Mouse (Mus musculus) WW6 (cell line): ENCODE results near the gene Stn1.
A peak's percentile ranks its signal among the peaks of the same experiment; 100 is the strongest.
"Not testable (repeated sequence)": the region's sequence is repeated elsewhere in the genome, so short reads cannot be mapped to it uniquely, and the experiment has no call there.

Source experiments
- DNase-seq: peaks from one replicate; pipeline ENCODE4 v3.0.0-alpha.2; 2013; ENCODE audit warnings: low read depth, low spot score

Gene Stn1

DNA sequence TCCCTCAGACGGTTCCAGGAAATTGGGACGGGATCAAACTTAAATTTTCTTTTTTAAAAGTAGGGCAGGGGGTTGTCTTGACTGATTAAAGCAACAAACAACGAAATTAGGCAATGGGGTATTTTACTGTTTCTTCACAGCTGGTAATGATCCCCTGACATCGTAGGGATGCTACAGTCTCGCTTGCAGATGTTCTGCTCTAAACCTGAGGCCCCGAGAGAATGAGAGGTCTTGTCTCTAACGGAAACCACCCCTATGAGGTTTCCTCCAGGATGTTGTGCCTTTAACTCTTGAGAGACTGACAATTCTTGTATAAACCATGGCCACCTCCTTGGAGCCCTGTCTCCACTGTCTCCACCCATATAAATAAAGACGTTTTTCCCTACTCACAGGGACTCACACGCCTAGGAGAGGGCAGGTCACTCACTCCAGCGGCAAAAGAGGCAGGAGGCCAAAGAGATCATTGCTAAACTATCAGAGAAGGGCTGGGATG, at the start of gene Stn1:
Stn1 (minus strand) TSS at position 208 of the 493 bp plus-strand sequence.
- DNase-seq, result no peak

DNA sequence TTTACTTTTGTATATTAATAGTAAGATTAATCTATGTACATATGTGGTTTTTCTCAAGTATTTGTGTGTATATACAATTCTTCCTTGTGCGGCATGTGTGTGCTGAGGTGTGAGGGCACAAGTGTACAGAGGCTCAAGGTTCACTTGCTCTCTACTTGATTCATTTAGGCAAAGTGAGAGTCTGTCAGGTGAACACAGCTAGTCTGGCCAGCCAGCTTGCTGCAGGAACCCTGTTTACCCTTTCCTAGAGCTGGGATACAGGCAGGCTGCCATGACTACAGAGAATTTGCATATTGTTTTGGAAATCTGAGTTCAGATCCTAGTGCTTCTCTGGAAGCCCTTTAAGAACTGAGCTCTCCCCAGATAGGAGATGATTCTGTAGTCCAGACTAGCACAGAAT, 49.7 kb upstream of the Stn1 start:
- no peak for DNase-seq

DNA sequence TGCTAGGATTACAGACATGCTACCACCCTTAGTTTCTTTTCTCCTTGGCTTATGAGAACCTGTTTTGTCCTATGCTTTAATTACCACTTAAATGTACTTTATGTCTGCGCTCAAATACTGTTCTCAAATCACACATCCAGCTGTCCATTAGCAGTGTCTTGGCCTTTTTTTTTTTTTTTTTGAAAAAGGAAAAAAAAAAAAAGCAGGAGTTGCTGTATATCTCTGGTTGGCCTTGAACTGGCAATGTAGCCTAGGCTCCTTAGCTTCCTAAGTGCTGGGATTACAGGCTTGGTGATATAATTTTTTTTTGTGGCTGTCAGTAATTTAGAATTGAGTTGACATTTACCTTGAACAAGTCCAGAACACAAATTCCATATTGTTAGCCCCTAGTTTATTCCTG, 48.5 kb upstream of the Stn1 start:
- no peak for DNase-seq

DNA sequence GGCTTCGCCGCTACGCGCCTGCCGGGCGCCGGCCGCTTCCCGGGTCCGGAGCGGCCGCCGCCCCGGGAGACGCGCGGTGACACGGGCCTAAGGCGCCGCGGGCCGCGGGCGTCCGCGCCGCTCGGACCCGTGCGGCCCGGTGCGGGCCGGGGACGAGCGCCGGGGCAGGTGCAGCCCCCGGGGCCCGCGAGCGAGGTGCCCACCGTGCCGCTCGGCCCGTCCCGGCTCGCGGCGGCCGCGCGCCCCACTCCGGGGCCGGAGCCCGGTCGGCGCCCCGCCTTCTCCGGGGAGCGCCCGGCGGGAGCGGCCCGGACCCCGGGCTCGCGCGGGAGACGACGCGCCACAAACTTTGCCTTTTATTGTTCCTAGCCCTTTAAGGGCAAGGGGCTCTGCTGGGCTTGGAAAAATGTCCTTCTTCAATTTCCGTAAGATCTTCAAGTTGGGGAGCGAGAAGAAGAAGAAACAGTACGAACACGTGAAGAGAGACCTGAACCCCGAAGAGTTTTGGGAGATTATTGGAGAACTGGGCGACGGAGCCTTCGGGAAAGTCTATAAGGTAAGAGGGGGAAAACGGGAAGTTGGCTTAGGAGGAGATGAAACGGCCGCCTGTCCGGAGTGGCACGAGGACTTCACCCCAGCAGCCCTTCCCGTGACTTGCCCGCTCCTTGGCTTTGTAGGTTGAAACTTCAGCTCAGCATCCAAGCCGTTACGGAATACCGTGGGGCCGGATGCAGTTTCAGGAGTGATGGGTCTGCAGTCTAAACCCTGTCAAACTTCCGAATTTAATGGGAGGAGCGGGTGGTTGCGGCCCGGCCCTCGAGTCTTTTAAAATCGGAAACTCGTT, 42.7 kb upstream of the Stn1 start:
- no peak for DNase-seq

DNA sequence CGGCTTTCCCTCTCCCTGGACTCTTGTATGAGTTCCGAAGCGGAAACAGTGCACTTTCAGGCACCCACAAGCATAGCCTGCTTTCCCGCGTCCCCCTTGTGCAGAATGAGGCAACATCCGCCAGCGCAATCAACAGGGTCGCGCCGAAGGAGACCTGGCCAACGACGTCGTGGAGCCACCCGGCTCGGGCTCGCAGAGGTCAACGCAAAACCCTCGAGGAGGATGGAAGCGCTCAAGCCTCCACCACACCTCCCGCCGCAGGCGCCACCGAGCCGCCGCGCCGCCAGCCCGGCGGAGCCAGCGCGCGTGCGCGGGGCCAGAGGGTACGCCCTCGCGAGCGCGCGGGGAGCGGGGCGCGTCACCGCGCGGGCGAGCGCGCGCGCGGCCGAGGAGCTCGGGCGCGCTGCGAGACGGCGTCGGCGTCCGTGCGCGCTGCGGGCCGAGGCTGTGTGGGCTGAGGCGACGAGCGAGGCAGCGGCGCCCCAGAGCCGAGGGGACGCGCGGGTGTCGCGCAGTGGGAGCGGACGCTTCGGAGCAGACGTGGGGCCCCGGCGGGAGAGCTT, 42.0 kb upstream of the Stn1 start, which contains the start of gene Slk:
Slk (plus strand) TSS at position 454 of the 563 bp plus-strand sequence.
- peak; percentile 56 for DNase-seq

DNA sequence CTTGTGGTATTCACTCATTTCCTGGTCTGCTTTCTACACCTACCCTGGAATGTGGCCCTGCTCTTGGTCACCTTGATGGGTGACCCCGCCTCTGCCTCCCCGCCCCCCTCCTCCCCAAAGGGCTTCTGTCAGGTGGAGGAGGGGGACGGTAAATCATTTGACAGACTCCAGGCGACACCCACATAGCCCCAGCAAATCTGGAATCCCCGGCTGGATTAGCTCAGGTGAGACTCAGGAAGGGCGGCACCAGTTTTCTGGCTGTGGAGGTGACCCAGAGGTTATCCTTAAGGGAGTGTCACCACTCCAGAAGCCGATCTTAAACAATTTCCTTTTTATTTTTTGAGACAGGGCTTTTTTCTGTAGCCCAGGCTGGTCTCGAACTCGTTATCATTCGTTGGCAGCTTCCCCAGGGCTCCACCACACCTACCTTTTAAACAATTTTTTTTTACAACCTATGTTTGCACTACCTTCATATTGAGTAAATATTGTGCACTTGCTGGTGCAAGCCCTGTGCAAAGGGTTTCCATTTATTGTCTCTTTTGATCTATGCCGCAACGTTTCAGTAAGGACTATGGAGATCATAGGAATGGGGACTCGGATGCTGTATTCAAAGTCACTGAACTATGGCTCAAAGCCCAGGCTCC, 41.4 kb upstream of the Stn1 start:
- DNase-seq, result no peak

DNA sequence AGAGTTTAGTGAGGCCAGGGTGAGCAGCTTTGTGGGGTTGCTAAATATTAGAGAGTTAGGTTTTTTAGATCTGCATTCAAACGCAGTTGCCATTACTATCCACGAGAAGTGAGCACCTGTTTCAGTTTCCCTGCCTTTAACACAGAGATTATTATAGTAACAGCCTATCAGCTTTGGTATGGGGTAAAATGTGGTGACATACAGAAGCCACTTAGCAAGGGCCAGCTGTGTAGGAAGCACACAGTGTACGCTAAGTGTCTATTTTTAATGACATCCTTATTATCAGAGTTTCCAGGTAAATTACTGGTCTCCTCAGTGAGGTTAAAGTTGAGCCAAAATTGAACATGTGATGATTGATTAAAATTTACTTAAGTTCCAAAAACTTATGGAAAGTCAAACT, 36.4 kb upstream of the Stn1 start:
- DNase-seq, result no peak

DNA sequence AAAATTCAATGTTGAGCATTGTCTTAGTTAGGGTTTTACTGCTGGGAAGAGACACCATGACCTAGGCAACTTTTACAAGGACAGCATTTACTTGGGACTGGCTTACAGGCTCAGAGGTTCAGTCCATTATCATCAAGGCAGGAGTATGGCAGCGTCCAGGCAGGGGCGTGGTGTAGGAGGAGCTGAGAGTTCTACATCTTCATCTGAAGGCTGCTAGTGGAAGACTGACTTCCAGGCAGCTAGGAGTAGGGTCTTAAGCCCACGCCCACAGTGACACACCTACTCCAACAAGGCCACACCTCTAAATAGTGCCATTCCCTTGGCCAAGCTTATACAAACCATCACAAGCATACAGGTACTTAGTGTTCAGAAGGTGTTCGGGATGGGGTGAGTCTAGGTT, 34.7 kb upstream of the Stn1 start:
- DNase-seq, result not testable (repeated sequence)

DNA sequence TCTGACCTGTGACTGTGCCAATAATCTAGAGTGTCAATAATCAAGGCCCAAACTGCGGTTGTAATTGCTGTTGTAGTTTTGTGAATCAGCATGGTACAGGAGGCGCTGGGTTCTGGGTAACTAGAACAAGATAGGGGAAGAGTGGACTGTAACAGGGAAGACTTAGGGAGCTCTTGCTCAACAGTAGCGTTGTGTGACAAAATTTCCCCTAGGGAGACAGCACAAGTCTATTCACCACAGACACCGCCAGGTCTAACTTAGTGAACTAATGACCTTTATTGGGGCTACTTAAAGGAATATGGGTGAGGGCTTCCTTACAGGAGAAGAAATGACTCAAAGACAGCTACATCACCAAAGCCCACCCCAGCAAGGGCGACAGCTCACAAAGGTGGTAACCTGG, 32.7 kb upstream of the Stn1 start:
- no peak for DNase-seq

DNA sequence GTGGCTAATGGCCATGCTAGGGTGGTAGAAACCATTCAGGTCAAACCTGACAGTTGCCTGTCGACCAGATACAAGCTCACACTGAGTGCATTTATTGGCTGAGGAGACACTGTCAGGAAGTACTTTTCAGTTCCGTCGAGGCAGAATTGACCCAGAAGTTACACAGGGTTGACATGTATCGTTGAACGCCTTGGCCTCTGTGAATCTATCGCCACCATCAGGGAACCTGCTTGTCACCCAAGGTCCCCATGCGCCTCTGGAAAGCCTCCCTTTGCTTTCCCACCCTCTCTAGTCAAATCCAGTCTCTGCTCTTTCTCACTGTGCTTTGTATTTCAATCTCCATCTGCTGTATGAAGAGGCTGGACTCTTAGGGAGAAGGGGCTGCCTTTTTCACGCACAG, 28.7 kb upstream of the Stn1 start:
- DNase-seq, result no peak

DNA sequence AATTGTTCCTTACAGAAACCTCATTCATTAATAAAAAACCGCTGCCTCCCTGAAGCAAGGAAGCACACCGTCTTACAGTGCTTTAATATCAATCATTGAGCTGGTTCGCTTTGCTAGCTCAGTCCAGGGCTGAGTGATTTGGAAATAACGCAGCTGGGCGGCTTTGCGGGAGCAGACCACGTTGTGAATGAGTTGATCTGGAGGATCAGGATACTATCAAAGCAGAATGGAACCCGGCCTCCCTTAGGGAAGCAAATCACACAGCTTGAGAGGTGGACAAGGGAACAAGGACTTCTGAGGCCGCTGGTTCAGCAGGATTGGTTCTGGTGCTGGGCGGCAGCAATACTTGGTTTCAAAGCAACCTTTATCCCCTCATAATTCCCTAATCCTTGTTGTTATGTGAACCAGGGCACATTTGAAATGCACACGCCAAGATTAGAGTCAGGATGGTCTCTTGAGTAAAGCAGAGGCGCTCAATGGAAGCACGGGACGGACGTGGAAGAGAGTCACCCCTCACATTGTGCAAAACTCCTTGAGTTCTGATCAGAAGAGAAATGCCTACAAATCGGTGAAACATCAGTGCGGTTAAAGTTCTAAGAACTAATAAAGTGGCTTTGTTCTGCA, 27.8 kb upstream of the Stn1 start:
- no peak for DNase-seq

DNA sequence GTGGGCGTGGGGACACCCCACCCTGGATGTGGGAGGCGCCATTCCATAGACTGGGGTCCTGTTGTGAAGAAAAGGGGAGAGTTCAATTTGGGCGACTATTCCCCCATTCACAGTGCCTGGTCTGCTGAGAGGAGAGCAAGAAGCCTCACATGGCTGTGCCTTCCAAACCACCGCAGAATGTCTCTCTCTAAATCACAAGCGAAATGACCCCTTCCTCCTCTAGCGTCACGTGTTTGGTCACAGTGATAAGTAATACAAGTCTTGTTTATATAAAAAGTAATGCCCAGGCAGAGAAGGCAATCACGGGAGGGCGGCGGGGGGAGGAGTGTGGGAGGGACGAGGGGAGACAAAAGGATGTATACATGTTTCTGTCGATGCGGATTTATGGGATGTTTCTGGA, 26.4 kb upstream of the Stn1 start:
- no peak for DNase-seq

DNA sequence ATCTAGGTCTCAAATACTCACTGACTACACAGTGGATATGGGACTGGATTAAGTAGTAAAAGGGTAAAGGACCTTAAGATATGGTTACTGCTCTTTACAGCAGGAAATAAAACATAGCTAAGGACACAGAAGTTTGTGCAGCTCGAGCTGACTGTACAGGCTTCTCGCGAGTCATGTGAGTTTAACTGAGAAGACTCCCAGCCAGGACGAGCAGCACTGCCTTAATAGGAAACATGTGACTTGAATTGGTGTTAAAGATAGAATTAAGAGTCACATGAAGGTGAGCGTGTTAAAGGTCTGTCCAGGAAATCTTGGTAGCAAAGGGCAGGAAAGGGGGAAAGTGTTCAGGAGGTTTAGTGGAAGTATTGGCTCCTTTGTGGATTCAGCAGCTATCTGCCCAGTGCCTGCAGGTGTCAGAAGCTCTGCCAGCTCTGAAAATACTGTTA, 24.7 kb upstream of the Stn1 start:
- DNase-seq, result no peak

DNA sequence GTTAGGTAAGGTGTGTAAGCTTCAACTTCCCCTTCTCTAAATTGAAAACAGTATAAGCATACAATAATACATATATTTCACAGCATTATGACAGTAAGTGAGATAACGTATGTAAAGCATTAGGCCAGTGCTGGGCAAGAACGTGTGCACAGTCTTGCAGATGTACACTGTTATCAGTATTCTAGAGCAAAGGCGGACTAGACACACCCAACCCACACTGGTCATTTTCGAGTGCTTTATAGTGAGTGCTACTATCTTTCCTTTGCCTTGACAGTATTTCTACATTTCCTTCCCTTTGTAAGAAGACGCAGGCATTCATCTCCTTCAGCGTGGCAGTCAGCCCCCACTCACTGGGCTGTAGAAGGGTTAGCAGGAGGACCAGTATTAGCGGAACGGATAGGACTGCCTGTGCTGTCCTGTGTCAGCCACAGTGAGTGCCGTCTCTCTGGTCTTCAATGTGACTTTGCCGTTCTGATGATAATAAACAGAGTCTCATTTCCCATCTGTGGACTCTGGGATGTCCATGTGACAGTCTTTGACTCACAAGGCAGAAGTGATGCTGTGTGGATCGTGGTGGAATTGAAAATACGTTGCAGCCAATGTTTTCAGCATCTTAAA, 23.3 kb upstream of the Stn1 start:
- DNase-seq, result no peak

DNA sequence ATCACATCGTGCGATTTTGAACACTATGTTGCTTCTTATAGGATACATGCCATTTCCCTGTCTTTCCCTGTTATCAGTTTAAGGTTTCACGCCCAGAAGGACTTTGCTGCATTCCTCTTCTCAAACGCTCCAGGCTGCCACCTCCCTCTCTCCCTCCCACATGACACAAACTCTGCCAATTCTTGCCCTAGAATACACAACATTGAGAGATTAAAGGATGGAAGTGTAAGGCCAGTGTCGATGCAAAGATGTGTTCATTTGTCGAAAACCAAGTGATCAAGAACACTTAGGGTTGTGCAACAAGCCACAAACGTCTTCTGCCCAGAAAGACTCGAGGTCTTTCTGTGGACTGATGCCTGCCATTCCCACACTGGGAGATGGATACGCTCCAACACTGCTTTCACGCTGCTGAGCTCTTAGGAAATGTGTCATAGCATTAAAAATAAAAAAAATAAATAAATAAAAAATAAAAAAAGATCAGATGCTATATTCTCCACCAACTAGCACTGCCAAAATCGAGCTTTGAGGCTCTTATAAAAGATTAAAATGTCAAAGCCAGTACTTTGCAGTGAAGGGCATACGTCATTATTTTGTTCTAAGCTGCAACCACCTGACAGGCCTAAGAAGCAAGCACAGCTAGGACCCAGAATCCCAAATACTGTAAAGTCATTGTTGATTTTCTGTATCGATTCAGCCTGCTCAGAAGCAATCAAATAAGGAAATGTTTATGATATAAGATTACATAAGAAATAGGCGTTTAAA, 22.6 kb upstream of the Stn1 start:
- no peak for DNase-seq

DNA sequence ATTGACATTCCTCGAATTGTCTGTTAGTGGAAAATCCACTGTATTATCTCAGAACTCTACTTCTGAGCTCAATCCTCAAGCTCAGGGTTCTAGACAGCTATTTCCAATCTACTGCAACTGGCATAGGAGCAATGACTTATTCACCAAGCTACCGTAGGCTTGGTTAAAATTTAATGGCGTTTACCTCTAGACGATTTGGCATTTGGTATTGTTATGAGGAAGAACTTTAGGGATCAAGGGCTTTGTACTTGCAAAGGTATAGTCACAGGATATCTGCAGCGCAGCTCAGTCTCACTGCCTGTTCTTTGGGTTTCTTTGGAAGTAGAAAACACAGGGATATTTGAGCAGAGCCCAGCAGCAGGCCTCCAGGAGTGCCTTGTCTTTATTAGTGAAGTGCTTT, 21.8 kb upstream of the Stn1 start:
- DNase-seq, result no peak

DNA sequence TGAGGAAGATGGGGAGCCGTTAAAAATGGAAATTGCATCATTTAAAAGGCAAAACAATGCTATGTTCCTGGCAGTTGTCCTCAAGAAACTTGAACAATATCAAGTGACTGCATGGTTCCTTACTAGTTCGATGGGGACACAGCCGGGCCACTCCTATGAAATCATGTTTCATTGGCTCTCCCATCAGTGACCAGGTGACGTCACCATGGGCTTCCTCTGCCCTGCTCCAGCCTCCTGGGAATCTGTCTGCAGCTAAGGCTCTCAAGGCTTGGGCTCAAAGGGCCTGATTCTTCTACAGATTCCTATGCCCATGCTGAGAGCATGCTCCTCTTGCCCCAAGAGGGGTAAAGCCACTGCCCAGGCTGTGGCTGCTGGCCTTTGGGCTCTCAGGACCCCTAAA, 12.3 kb upstream of the Stn1 start:
- DNase-seq, result no peak

DNA sequence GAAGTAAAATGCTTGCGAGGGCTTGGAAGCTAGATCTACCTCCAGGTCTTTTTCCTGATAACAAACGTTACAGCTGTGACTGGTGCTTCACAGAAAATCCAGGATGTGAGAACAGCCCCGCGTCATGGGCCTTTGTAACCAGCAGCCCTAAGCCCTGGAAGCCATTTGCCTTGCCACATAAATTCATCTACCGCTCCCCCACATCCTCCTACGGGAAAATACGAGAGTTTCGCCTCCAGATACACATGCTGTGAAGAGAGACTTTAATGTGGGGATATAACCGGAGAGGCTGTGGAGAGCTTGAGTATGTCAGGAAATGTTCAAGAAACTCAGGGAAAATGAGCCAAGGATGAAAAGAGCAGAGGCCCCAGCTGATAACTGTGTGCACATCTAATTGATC, 11.9 kb upstream of the Stn1 start:
- DNase-seq, result no peak

DNA sequence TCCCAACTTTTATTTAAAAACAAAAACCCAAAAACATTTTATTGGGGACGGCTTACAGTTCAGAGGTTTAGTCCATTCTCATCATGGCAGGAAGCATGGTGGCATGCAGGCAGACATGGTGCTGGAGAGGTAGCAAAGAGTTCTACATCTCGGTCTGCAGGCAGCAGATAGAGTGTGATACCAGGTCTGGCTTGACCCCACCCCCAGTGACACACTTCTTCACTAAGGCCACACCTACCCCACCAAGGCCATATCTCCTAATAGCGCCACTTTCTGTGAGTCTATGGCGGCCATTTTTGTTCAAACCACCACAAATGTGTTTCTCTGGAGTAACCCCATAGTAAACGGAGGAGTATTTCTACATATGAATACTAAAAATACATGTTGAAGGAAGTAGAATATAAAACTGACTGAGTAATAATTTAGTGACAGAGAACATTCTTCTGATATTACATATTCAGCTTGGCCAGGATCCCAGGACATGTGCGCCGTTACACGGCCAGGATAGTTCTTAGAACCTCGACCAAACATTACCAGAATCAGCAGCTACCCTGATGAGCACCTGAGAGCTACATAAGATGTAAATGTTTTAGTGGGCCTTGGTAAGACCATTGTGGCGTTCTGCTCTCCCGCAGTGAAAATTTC, 11.2 kb upstream of the Stn1 start:
- no peak for DNase-seq

DNA sequence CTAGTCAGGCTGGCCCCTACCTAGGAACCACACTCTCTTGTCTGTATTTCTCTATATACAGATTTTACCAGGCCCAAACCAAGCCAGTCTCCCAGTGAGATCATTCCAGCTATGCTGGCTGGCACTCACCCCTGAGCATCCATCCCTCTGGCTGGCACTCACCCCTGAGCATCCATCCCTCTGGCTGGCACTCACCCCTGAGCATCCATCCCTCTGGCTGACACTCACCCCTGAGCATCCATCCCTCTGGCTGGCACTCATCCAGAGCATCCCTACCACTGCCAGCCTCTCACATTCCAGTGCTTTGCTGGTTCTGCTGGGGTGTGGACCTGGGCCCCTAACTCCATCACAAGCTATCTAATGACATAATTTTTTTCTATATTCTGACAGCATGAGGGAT, 8.2 kb upstream of the Stn1 start:
- no peak for DNase-seq

DNA sequence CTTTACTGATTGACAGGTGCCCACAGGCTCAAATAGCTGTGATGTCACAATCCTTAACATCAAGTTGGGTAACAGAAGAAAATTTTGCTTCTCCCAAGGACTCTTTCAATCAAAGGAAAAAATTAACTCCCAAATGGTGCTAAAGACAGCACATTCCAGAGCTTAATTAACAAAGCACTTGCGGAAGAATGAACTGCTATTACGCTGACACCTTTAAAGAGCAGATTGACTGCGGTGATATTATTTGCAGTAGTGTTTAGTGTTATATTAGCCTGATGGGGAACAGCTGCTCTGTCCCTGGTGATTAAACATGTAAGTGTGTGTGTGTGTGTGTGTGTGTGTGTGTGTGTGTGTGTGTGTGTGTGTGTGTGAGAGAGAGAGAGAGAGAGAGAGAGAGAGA, 7.7 kb upstream of the Stn1 start:
- DNase-seq, result no peak
